Comparison of ENCODE assay signal across 8 mouse cellular contexts in genomic region chr11:70410297-70410643, GRCm38 (mm10). TPM values are rescaled to one million over a fixed set of nuclear protein-coding genes. Genes with fewer than 3 reads are reported as not detected.
DNase-seq lines count a peak whose midpoint lies in the region; ATAC-seq and TF ChIP-seq lines count a peak whose summit lies in the region.

No protein-coding gene starts in this region.

- peaks cover 7% of the 10 kb centered on the region for H3K4me1 ChIP-seq in kidney, postnatal 0 days (replicated peaks; ENCODE audit: insufficient read depth, low read length)
- H3K4me1 ChIP-seq in embryonic facial prominence, embryonic 11.5 days (ENCODE audit: control insufficient read depth, insufficient read depth, low read length): peaks cover 2% of the 10 kb centered on the region
- peaks cover 13% of the 10 kb centered on the region for H3K4me1 ChIP-seq in intestine, embryonic 14.5 days (replicated peaks; ENCODE audit: control insufficient read depth, insufficient read depth, low read length)
- H3K4me1 ChIP-seq in midbrain, embryonic 16.5 days (ENCODE audit: control insufficient read depth, insufficient read depth, low read length): peaks cover 22% of the 10 kb centered on the region

- ATAC-seq in kidney, postnatal 0 days (replicated peaks; ENCODE audit: low FRiP score, low read depth): no peak
- no peak; the same call in none of the 2 replicates for ATAC-seq in embryonic facial prominence, embryonic 11.5 days (replicated peaks; ENCODE audit: insufficient number of reproducible peaks, low FRiP score, low TSS enrichment, low read depth)
- ATAC-seq in intestine, embryonic 14.5 days (replicated peaks; ENCODE audit: low FRiP score, low TSS enrichment, low read depth): no peak
- ATAC-seq in midbrain, embryonic 16.5 days: no peak; the same call in 1 of the 2 replicates

- H3K9me3 ChIP-seq in kidney, postnatal 0 days (replicated peaks; ENCODE audit: low read length): no peaks in the 10 kb centered on the region
- H3K9me3 ChIP-seq in embryonic facial prominence, embryonic 11.5 days (replicated peaks; ENCODE audit: control insufficient read depth, low read length): no peaks in the 10 kb centered on the region
- no peaks in the 10 kb centered on the region for H3K9me3 ChIP-seq in intestine, embryonic 14.5 days (ENCODE audit: control insufficient read depth, low read length)
- no peaks in the 10 kb centered on the region for H3K9me3 ChIP-seq in midbrain, embryonic 16.5 days (replicated peaks; ENCODE audit: control insufficient read depth, low read length, poor library complexity, severe bottlenecking)

- peak overlapping the region; percentile 94 for H3K9ac ChIP-seq in kidney, postnatal 0 days (ENCODE audit: low read depth, low read length)
- H3K9ac ChIP-seq in embryonic facial prominence, embryonic 11.5 days (replicated peaks; ENCODE audit: low read length): peak overlapping the region; percentile 99; the same call in 1 of the 2 replicates
- peak overlapping the region; percentile 92 for H3K9ac ChIP-seq in intestine, embryonic 14.5 days (ENCODE audit: low read length)
- peak overlapping the region; percentile 98 for H3K9ac ChIP-seq in midbrain, embryonic 16.5 days (ENCODE audit: low read depth, low read length)

- H3K4me2 ChIP-seq in kidney, postnatal 0 days (ENCODE audit: low read length): peak overlapping the region; percentile 85
- peak overlapping the region; percentile 80 for H3K4me2 ChIP-seq in embryonic facial prominence, embryonic 11.5 days (ENCODE audit: low read depth, low read length)
- H3K4me2 ChIP-seq in intestine, embryonic 14.5 days (ENCODE audit: low read length): peak overlapping the region; percentile 68
- peak overlapping the region; percentile 97 for H3K4me2 ChIP-seq in midbrain, embryonic 16.5 days (ENCODE audit: low read length)

- peak overlapping the region; percentile 78 for H3K4me3 ChIP-seq in kidney, postnatal 0 days (replicated peaks; ENCODE audit: low read depth, low read length)
- H3K4me3 ChIP-seq in embryonic facial prominence, embryonic 11.5 days (ENCODE audit: low read depth, low read length): no peak overlapping the region
- peak overlapping the region; percentile 86 for H3K4me3 ChIP-seq in intestine, embryonic 14.5 days (ENCODE audit: low read depth, low read length)
- peak overlapping the region; percentile 69 for H3K4me3 ChIP-seq in midbrain, embryonic 16.5 days (ENCODE audit: low read depth, low read length)

- no peak for DNase-seq in kidney, postnatal 0 days (ENCODE audit: low spot score)
- DNase-seq in kidney, postnatal 4 days: no peak
- DNase-seq in embryonic facial prominence, embryonic 11.5 days (ENCODE audit: low spot score): no peak
- no peak for DNase-seq in intestine, embryonic 14.5 days (ENCODE audit: low spot score)
- no peak for DNase-seq in adrenal gland, adult 18-20 months (ENCODE audit: low spot score in 2 of 2)
- no peak for DNase-seq in urinary bladder, postnatal 14 days (ENCODE audit: low spot score)
- DNase-seq in left cerebral cortex, adult 11 months (ENCODE audit: low spot score): no peak

- WGBS in kidney, postnatal 0 days: 63% methylated on average over 6 of the region's 6 CpGs
- WGBS in embryonic facial prominence, embryonic 11.5 days: 60% methylated on average over 6 of the region's 6 CpGs
- 64% methylated on average over 6 of the region's 6 CpGs for WGBS in intestine, embryonic 14.5 days
- WGBS in midbrain, embryonic 16.5 days: 63% methylated on average over 6 of the region's 6 CpGs

- no peak for TF ChIP-seq CTCF in kidney, postnatal 0 days (IDR thresholded peaks at IDR 0.05; ENCODE audit: low read depth)

- peak overlapping the region; percentile 82; the same call in 1 of the 2 replicates for H3K27ac ChIP-seq in kidney, postnatal 0 days
- H3K27ac ChIP-seq in embryonic facial prominence, embryonic 11.5 days (replicated peaks; ENCODE audit: low read depth, low read length): no peak overlapping the region
- H3K27ac ChIP-seq in intestine, embryonic 14.5 days (ENCODE audit: low read depth): peak overlapping the region; percentile 66; the same call in 1 of the 2 replicates
- H3K27ac ChIP-seq in midbrain, embryonic 16.5 days (ENCODE audit: low read length): peak overlapping the region; percentile 77

- peaks cover 4% of the 10 kb centered on the region; the same call in 1 of the 2 replicates for H3K36me3 ChIP-seq in kidney, postnatal 0 days (ENCODE audit: insufficient read depth, low read length)
- no peaks in the 10 kb centered on the region for H3K36me3 ChIP-seq in embryonic facial prominence, embryonic 11.5 days (replicated peaks; ENCODE audit: control insufficient read depth, insufficient read depth, low read depth, low read length)
- H3K36me3 ChIP-seq in intestine, embryonic 14.5 days (ENCODE audit: control insufficient read depth, insufficient read depth, low read length): peaks cover 17% of the 10 kb centered on the region
- no peaks in the 10 kb centered on the region for H3K36me3 ChIP-seq in midbrain, embryonic 16.5 days (ENCODE audit: control insufficient read depth, insufficient read depth, low read length)

- H3K27me3 ChIP-seq in kidney, postnatal 0 days (ENCODE audit: insufficient read depth, low read length): no peaks in the 10 kb centered on the region
- H3K27me3 ChIP-seq in embryonic facial prominence, embryonic 11.5 days (ENCODE audit: control insufficient read depth, insufficient read depth, low read length): no peaks in the 10 kb centered on the region
- H3K27me3 ChIP-seq in intestine, embryonic 14.5 days (replicated peaks; ENCODE audit: control insufficient read depth, insufficient read depth, low read length): no peaks in the 10 kb centered on the region
- no peaks in the 10 kb centered on the region for H3K27me3 ChIP-seq in midbrain, embryonic 16.5 days (ENCODE audit: control insufficient read depth, insufficient read depth, low read depth, low read length)

RNA-seq across cellular contexts. Expression of gene Pelp1, which starts 0.4 kb away (rescaled TPM):
- 18.8 and 20.2 TPM in 2 replicates for polyA plus RNA-seq in kidney, postnatal 0 days (2015; fragmentation: Nextera tagmentation; extraction: Ambion mirVana)
- polyA plus RNA-seq in embryonic facial prominence, embryonic 11.5 days (2014; fragmentation: Nextera tagmentation; extraction: Ambion mirVana): 34.9 and 39.4 TPM in 2 replicates
- polyA plus RNA-seq in intestine, embryonic 14.5 days (2014; fragmentation: Nextera tagmentation; extraction: Ambion mirVana): 34.3 and 41.2 TPM in 2 replicates
- 33.0 and 35.0 TPM in 2 replicates for polyA plus RNA-seq in midbrain, embryonic 16.5 days (2015; fragmentation: Nextera tagmentation; extraction: Ambion mirVana)
- 10 to 100 TPM; 17.3 to 21.3 TPM for total RNA-seq in adrenal gland, adult 18-20 months (2021)

RNA-seq across cellular contexts. Expression of gene Arrb2, which starts 22.2 kb away (rescaled TPM):
- 12.0 and 13.5 TPM in 2 replicates for polyA plus RNA-seq in kidney, postnatal 0 days (2015; fragmentation: Nextera tagmentation; extraction: Ambion mirVana)
- 21.4 and 24.1 TPM in 2 replicates for polyA plus RNA-seq in embryonic facial prominence, embryonic 11.5 days (2014; fragmentation: Nextera tagmentation; extraction: Ambion mirVana)
- polyA plus RNA-seq in intestine, embryonic 14.5 days (2014; fragmentation: Nextera tagmentation; extraction: Ambion mirVana): 15.8 and 17.9 TPM in 2 replicates
- 52.6 and 58.9 TPM in 2 replicates for polyA plus RNA-seq in midbrain, embryonic 16.5 days (2015; fragmentation: Nextera tagmentation; extraction: Ambion mirVana)
- 10 to 100 TPM; 21.4 to 25.4 TPM for total RNA-seq in adrenal gland, adult 18-20 months (2021)

RNA-seq across cellular contexts. Expression of gene Med11, which starts 41.4 kb away (rescaled TPM):
- polyA plus RNA-seq in kidney, postnatal 0 days (2015; fragmentation: Nextera tagmentation; extraction: Ambion mirVana): 33.5 and 38.3 TPM in 2 replicates
- polyA plus RNA-seq in embryonic facial prominence, embryonic 11.5 days (2014; fragmentation: Nextera tagmentation; extraction: Ambion mirVana): 38.7 and 46.9 TPM in 2 replicates
- polyA plus RNA-seq in intestine, embryonic 14.5 days (2014; fragmentation: Nextera tagmentation; extraction: Ambion mirVana): 50.7 and 51.6 TPM in 2 replicates
- polyA plus RNA-seq in midbrain, embryonic 16.5 days (2015; fragmentation: Nextera tagmentation; extraction: Ambion mirVana): 44.1 and 45.9 TPM in 2 replicates
- 10 to 100 TPM; 17.0 to 18.0 TPM for total RNA-seq in adrenal gland, adult 18-20 months (2021)

RNA-seq across cellular contexts. Expression of gene Zmynd15, which starts 49.0 kb away (rescaled TPM):
- 0.82 and 1.5 TPM in 2 replicates for polyA plus RNA-seq in kidney, postnatal 0 days (2015; fragmentation: Nextera tagmentation; extraction: Ambion mirVana)
- 0.18 and 0.26 TPM in 2 replicates for polyA plus RNA-seq in embryonic facial prominence, embryonic 11.5 days (2014; fragmentation: Nextera tagmentation; extraction: Ambion mirVana)
- polyA plus RNA-seq in intestine, embryonic 14.5 days (2014; fragmentation: Nextera tagmentation; extraction: Ambion mirVana): 0.75 and 0.92 TPM in 2 replicates
- polyA plus RNA-seq in midbrain, embryonic 16.5 days (2015; fragmentation: Nextera tagmentation; extraction: Ambion mirVana): 0.35 and 0.49 TPM in 2 replicates
- 1 to 10 TPM; 2.8 to 2.9 TPM for total RNA-seq in adrenal gland, adult 18-20 months (2021)

RNA-seq across cellular contexts. Expression of gene Cxcl16, which starts 49.5 kb away (rescaled TPM):
- 16.7 and 17.6 TPM in 2 replicates for polyA plus RNA-seq in kidney, postnatal 0 days (2015; fragmentation: Nextera tagmentation; extraction: Ambion mirVana)
- 0.81 and 0.91 TPM in 2 replicates for polyA plus RNA-seq in embryonic facial prominence, embryonic 11.5 days (2014; fragmentation: Nextera tagmentation; extraction: Ambion mirVana)
- 8.0 and 10.0 TPM in 2 replicates for polyA plus RNA-seq in intestine, embryonic 14.5 days (2014; fragmentation: Nextera tagmentation; extraction: Ambion mirVana)
- 1.7 and 2.6 TPM in 2 replicates for polyA plus RNA-seq in midbrain, embryonic 16.5 days (2015; fragmentation: Nextera tagmentation; extraction: Ambion mirVana)
- 10 to 100 TPM; 11.3 to 18.3 TPM for total RNA-seq in adrenal gland, adult 18-20 months (2021)
